Comparison of ENCODE assay signal across 8 mouse cellular contexts in the genomic region with DNA sequence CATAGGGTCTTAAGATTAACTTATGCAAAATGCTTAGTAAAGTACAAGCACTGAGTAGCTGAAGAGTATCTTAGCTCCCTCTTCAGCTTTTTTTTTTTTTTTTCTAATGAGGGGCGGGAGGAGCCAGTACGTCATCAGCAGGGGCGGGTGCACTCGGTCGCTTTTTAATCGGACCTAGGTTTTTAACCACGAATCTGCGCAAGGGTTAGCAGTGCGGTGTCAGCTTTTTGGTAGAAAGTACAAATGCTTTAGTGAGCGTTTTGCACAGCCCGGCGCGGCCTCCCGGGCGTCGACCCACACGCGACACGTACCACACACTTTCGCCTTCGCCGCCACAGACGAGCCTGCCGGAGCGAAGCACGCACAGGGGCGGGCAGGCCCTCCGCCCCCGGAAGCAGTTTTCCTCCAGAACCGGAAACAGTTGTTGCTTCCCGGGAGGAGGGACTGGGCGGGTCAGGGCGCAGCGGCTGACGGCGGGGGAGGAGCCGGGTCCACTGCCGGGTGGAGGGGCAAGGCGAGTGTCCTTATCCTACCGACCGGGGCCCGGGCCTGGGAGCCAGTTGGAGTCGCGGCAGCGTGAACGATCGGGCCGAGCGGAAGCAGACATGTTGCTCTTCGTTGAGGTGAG. TPM values are rescaled to one million over a fixed set of nuclear protein-coding genes. Genes with fewer than 3 reads are reported as not detected.
DNase-seq lines count a peak whose midpoint lies in the region; ATAC-seq and TF ChIP-seq lines count a peak whose summit lies in the region.

No protein-coding gene starts in this region.

- H3K9ac ChIP-seq in embryonic facial prominence, embryonic 13.5 days, result peak overlapping the region; percentile 91
- peak overlapping the region; percentile 78 for H3K9ac ChIP-seq in limb, embryonic 14.5 days (ENCODE audit: low read depth, low read length, severe bottlenecking)
- peak overlapping the region; percentile 87 for H3K9ac ChIP-seq in midbrain, postnatal 0 days (replicated peaks; ENCODE audit: low read length, poor library complexity, severe bottlenecking)

- WGBS in embryonic facial prominence, embryonic 13.5 days, result under 1% methylated on average over 50 of the region's 50 CpGs
- under 1% methylated on average over 49 of the region's 50 CpGs for WGBS in limb, embryonic 14.5 days
- WGBS in midbrain, postnatal 0 days, result under 1% methylated on average over 50 of the region's 50 CpGs

- no peaks in the 10 kb centered on the region for H3K27me3 ChIP-seq in embryonic facial prominence, embryonic 13.5 days
- no peaks in the 10 kb centered on the region for H3K27me3 ChIP-seq in limb, embryonic 14.5 days (ENCODE audit: control insufficient read depth, insufficient read depth, low read length)
- no peaks in the 10 kb centered on the region for H3K27me3 ChIP-seq in midbrain, postnatal 0 days (ENCODE audit: insufficient read depth, low read length)

- peak overlapping the region; percentile 63 for H3K4me2 ChIP-seq in embryonic facial prominence, embryonic 13.5 days
- peak overlapping the region; percentile 69 for H3K4me2 ChIP-seq in limb, embryonic 14.5 days (replicated peaks; ENCODE audit: low read depth, low read length, severe bottlenecking)
- H3K4me2 ChIP-seq in midbrain, postnatal 0 days (ENCODE audit: low read depth, low read length, poor library complexity, severe bottlenecking), result peak overlapping the region; percentile 63

- peak; percentile 96 for DNase-seq in 3134 (ENCODE audit: extremely low read depth, insufficient read length, low spot score)
- peak; percentile 99 for DNase-seq in adrenal gland, postnatal 36 days
- peak; percentile 97 for DNase-seq in heart, adult 8-10 months (ENCODE audit: low spot score)
- DNase-seq in kidney, adult 9 months, result peak; percentile 97
- DNase-seq in limb, embryonic 14.5 days (ENCODE audit: low spot score), result peak; percentile 95
- DNase-seq in midbrain, postnatal 0 days (ENCODE audit: low spot score), result peak; percentile 96
- peak; percentile 89 to 93 for DNase-seq in spleen, postnatal 14 days (ENCODE audit: low spot score in 2 of 2)

- peaks cover 7% of the 10 kb centered on the region for H3K4me1 ChIP-seq in embryonic facial prominence, embryonic 13.5 days
- H3K4me1 ChIP-seq in limb, embryonic 14.5 days (ENCODE audit: control insufficient read depth, insufficient read depth, low read length), result 0 out of 2 replicates have a peak, but pooled peaks cover 3% of the 10 kb centered on the region
- H3K4me1 ChIP-seq in midbrain, postnatal 0 days (ENCODE audit: insufficient read depth, low read length), result no peaks in the 10 kb centered on the region

- peak overlapping the region; percentile 98 for H3K27ac ChIP-seq in embryonic facial prominence, embryonic 13.5 days
- H3K27ac ChIP-seq in limb, embryonic 14.5 days (replicated peaks; ENCODE audit: low read depth, low read length), result peak overlapping the region; percentile 97
- peak overlapping the region; percentile 94 for H3K27ac ChIP-seq in midbrain, postnatal 0 days (ENCODE audit: low read depth, low read length)

- peak overlapping the region; percentile 94 for H3K4me3 ChIP-seq in embryonic facial prominence, embryonic 13.5 days
- peak overlapping the region; percentile 96 for H3K4me3 ChIP-seq in limb, embryonic 14.5 days (replicated peaks; ENCODE audit: low read length)
- peak overlapping the region; percentile 98 for H3K4me3 ChIP-seq in midbrain, postnatal 0 days (ENCODE audit: low read depth, low read length)

- no peaks in the 10 kb centered on the region for H3K36me3 ChIP-seq in embryonic facial prominence, embryonic 13.5 days
- no peaks in the 10 kb centered on the region for H3K36me3 ChIP-seq in limb, embryonic 14.5 days (ENCODE audit: control insufficient read depth, insufficient read depth, low read length)
- H3K36me3 ChIP-seq in midbrain, postnatal 0 days (ENCODE audit: insufficient read depth, low read length), result no peaks in the 10 kb centered on the region

- ATAC-seq in embryonic facial prominence, embryonic 13.5 days (ENCODE audit: insufficient number of reproducible peaks, insufficient read depth, low FRiP score, low TSS enrichment, low read depth), result peak; percentile 95
- peak; percentile 95 for ATAC-seq in limb, embryonic 14.5 days (ENCODE audit: low FRiP score, low read depth)
- peak; percentile 98 for ATAC-seq in midbrain, postnatal 0 days (ENCODE audit: low FRiP score)

- TF ChIP-seq POLR2A in limb, embryonic 14.5 days (IDR thresholded peaks at IDR 0.05; ENCODE audit: borderline replicate concordance, extremely low read depth, insufficient read depth, insufficient read length), result peak; percentile 90

- no peaks in the 10 kb centered on the region for H3K9me3 ChIP-seq in embryonic facial prominence, embryonic 13.5 days
- no peaks in the 10 kb centered on the region for H3K9me3 ChIP-seq in limb, embryonic 14.5 days (ENCODE audit: control insufficient read depth, low read length)
- no peaks in the 10 kb centered on the region for H3K9me3 ChIP-seq in midbrain, postnatal 0 days (ENCODE audit: low read length)

- no peak for TF ChIP-seq CTCF in midbrain, postnatal 0 days (IDR thresholded peaks at IDR 0.05)

RNA-seq across cellular contexts. Expression of gene Larp4, which starts 2.6 kb away (rescaled TPM):
- 10 to 100 TPM; 85.8 to 91.6 TPM for total RNA-seq in adrenal gland, postnatal 36 days (2021)
- polyA plus RNA-seq in embryonic facial prominence, embryonic 13.5 days (2015; fragmentation: Nextera tagmentation; extraction: Ambion mirVana), result 29.4 and 31.6 TPM in 2 replicates
- total RNA-seq in heart, adult 8-10 months (2022), result 10 to 100 TPM; 41.2 to 61.1 (median 53.9) TPM
- polyA plus RNA-seq in limb, embryonic 14.5 days (2012; rRNA removed), result 25.4 and 29.3 TPM in 2 replicates
- 32.6 and 33.4 TPM in 2 replicates for polyA plus RNA-seq in limb, embryonic 14.5 days (2014; fragmentation: Nextera tagmentation; extraction: Ambion mirVana)
- total RNA-seq in midbrain, postnatal 0 days (2014; rRNA removed), result 52.2 and 73.5 TPM in 2 replicates
- 17.2 and 19.6 TPM in 2 replicates for polyA plus RNA-seq in midbrain, postnatal 0 days (2015; fragmentation: Nextera tagmentation; extraction: Ambion mirVana)

RNA-seq across cellular contexts. Expression of gene Fam186a, which starts 5.6 kb away (rescaled TPM):
- total RNA-seq in adrenal gland, postnatal 36 days (2021), result under 1 TPM; 0.13 to 0.23 TPM
- 0.13 TPM in 1 of 2 replicates, not detected in the other for polyA plus RNA-seq in embryonic facial prominence, embryonic 13.5 days (2015; fragmentation: Nextera tagmentation; extraction: Ambion mirVana)
- total RNA-seq in heart, adult 8-10 months (2022), result under 1 TPM; 0.08 to 0.50 (median 0.15) TPM
- polyA plus RNA-seq in limb, embryonic 14.5 days (2012; rRNA removed), result 0.05 and 0.06 TPM in 2 replicates
- 0.11 TPM in 1 of 2 replicates, not detected in the other for polyA plus RNA-seq in limb, embryonic 14.5 days (2014; fragmentation: Nextera tagmentation; extraction: Ambion mirVana)
- total RNA-seq in midbrain, postnatal 0 days (2014; rRNA removed), result not detected in 2 replicates
- not detected in 2 replicates for polyA plus RNA-seq in midbrain, postnatal 0 days (2015; fragmentation: Nextera tagmentation; extraction: Ambion mirVana)

Comparison
In these comparisons a context has a peak if more than half of its experiments do, and no peak if none do; other contexts are left out.
1. Peak in every context shown above with its lines: DNase-seq, ATAC-seq, H3K4me3 ChIP-seq and H3K27ac ChIP-seq.